Mouse (Mus musculus) heart, embryonic 10.5 days (tissue): Measurements from ENCODE around the gene Trappc13. TPM values are rescaled to one million over a fixed set of nuclear protein-coding genes. Genes with fewer than 3 reads are reported as not detected.
A peak's percentile ranks its signal among the peaks of the same experiment; 100 is the strongest.

Experiments used
- DNase-seq: peaks from one replicate; pipeline ENCODE4 v3.0.0-alpha.2; 2017; ENCODE audit warnings: low spot score
- H3K27ac ChIP-seq: fragments of 300-500 bp; sonication (generic); 2 replicates; pipeline ENCODE4 v1.5.1; 2016; ENCODE audit warnings: mild to moderate bottlenecking
- H3K27me3 ChIP-seq: fragments of 300-500 bp; sonication (generic); 2 replicates; pipeline ENCODE4 v1.6.1; 2016; ENCODE audit warnings: mild to moderate bottlenecking; ENCODE audit not compliant: poor library complexity, insufficient read depth, severe bottlenecking
- H3K36me3 ChIP-seq: fragments of 300-500 bp; sonication (generic); 2 replicates; pipeline ENCODE4 v1.6.1; 2016; ENCODE audit warnings: mild to moderate bottlenecking, moderate library complexity
- H3K4me1 ChIP-seq: fragments of 300-500 bp; sonication (generic); 2 replicates; pipeline ENCODE4 v1.6.1; 2016; ENCODE audit warnings: mild to moderate bottlenecking
- H3K4me3 ChIP-seq: fragments of 300-500 bp; sonication (generic); 2 replicates; pipeline ENCODE4 v1.5.1; 2016; ENCODE audit warnings: mild to moderate bottlenecking, moderate library complexity
- H3K9me3 ChIP-seq: fragments of 300-500 bp; sonication (generic); 2 replicates; pipeline ENCODE4 v1.6.1; 2016; ENCODE audit warnings: mild to moderate bottlenecking, moderate library complexity
- WGBS: fragments of 180-500 bp; shearing (Covaris S2); methylation state at CpG from one replicate; pipeline ENCODE4 v1.1.7; 2016; 5-methylcytosine and 5-hydroxymethylcytosine counted together
- polyA plus RNA-seq: library from polyadenylated mRNA; unstranded; fragments of >200 nt; fragmentation: Nextera tagmentation; extraction: Ambion mirVana; gene quantifications from 2 replicates; pipeline ENCODE4 v1.2.1, GENCODE M21; 2016

Gene Trappc13
- polyA plus RNA-seq, 1 experiment from 2014 or later: 64.6 TPM

DNA sequence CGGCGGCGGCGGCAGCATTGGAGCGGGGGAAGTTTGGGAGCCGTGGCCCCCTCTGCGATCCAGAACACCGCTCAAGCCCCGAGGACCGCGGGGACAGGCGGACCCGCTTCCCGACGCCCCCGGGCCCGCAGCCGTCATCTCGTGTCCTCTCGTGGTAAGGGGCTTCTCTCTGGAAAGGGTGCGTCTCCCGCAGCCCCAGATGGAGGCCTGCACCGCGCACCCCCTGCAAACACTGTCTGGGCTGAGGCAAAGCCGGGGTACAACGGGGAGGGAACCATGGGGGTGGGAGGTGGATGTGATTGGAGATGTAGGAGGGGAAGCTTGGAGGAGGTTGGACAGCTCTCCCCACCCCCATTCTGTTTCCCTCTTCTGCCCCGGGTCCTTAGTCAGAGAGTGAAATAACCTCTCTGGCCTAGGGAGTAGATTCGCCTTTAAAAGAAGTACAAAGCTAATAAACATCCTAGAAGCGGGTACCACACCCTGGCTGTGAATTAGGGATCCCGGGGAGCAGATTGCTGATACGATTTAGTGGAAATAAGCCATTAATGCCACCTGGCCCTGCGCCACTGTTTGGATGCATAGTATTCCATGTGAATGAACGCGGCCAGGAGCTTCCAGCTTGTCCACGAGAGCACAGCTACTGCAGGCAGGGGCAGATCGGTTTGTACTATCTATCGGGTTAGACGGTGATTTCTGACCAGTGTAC lies 68.3 kb downstream of the Trappc13 start:
- Histone ChIP-seq H3K36me3 (peaks cover 6% of the 10 kb centered on the region; the same call in 1 of the 2 replicates), H3K9me3 (no peaks in the 10 kb centered on the region), H3K27ac (peak overlapping the region; percentile 94), H3K27me3 (no peaks in the 10 kb centered on the region), H3K4me1 (0 out of 2 replicates have a peak, but pooled peaks cover 6% of the 10 kb centered on the region), H3K4me3 (peak overlapping the region; percentile 88)
- DNase-seq: no peak
- 3% methylated on average over 38 of the region's 38 CpGs for WGBS

DNA sequence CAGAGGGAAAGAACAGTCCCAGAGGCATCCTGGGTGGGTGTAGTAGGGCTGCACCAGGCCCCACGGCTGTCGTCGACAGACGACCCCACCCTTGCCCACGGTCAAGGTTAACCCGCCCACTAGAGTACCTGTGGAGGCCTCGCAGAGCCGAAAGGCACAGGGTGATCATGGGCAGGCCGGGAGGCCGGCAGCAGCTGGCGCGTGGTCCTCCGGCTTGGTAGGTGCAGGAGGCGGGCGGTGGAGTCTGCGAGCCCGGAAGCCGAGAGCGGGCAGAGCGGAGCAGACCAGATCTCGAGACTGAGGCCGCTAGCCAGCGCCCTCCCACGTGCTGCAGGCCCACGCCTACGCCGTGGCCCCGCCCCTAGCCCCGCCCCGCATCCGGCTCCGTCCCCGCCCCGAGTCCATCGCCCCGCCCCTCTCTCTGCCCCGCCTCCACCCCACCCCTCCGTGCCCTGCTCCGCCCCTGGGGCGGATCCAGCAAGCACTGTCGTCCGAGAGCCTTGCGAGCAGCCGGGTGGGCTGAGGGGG lies 68.9 kb downstream of the Trappc13 start, which contains the start of the genes Nln and Sgtb:
Gene Nln (minus strand): TSS at position 327 of the 528 bp plus-strand sequence.
Gene Sgtb (plus strand): TSS at position 454 of the 528 bp plus-strand sequence.
- H3K4me3 ChIP-seq: peak within 1 kb of the TSS; percentile 88
- peak within 1 kb of the TSS; percentile 94 for H3K27ac ChIP-seq
- peaks cover 11% of the 10 kb centered on the region; the same call in 1 of the 2 replicates for H3K36me3 ChIP-seq
- peak; percentile 95 for DNase-seq
- 0 out of 2 replicates have a peak, but pooled peaks cover 6% of the 10 kb centered on the region for H3K4me1 ChIP-seq
- H3K9me3 ChIP-seq: peaks cover under 1% of the 10 kb centered on the region; the same call in 1 of the 2 replicates
- WGBS: under 1% methylated on average over 42 of the region's 44 CpGs
- no peaks in the 10 kb centered on the region for H3K27me3 ChIP-seq

DNA sequence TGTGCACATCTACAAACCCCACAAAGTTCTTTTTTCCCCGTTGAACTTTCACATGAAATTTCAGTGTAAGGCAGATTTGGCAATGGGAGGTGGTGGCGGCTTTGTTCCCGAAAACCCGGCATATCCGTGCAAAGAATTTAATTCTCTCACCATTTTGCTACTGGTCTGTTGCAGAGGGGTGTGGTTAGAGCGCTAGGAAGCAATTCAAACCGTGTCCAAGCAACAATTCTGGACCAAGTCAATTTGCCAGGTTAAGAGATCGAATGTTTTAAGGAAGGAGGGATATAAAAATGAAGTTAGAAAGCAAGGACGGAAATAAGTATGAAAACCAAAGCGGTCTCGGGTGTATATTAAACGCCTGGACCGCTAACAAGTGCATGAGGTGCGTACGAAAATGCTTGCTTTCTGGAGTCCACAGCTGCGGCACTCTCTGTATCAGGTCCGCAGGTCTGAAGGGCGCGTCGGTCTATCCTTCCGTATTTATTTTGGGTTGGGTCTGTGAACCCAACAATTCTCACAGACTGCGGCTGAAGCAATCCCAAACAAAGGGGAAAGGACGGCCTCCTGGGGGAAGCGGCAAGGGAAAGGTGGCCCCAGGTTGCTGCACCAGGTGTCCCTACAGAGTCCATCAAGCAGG lies 69.5 kb downstream of the Trappc13 start:
- H3K36me3 ChIP-seq: peaks cover 17% of the 10 kb centered on the region; the same call in 1 of the 2 replicates
- H3K4me1 ChIP-seq: 0 out of 2 replicates have a peak, but pooled peaks cover 6% of the 10 kb centered on the region
- WGBS: 2% methylated on average over 24 of the region's 24 CpGs
- peak overlapping the region; percentile 94 for H3K27ac ChIP-seq
- DNase-seq: no peak
- no peaks in the 10 kb centered on the region for H3K27me3 ChIP-seq
- peak overlapping the region; percentile 88 for H3K4me3 ChIP-seq
- peaks cover 6% of the 10 kb centered on the region; the same call in 1 of the 2 replicates for H3K9me3 ChIP-seq

DNA sequence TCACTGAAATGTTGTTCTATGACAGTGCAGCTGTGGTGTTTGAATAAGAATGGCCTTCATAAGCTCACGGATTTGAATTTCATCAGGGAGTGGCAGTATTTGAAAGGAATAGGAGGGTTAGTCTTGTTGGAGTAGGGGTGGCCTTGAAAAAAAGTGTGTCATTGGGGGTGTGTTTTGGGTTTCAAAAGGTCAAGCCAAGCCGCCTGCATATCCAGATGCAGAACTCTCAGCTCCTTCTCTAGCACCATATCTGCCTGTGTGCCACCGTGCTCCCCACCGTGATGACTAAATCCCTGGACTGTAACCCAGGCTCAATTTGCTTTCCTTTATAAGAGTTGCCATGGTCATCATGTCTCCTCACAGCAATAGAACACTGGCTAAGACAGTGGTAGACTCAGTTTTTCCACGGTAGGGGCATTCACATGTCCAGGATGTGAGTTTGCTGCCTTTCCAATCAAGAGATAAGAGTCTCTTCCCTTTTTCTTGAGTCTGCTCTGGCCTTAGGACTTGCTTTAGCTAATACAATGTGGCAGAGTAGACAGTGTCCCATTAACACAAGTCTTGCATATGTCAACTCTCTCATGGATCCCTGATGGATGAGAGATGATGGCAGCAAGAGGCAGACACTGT lies 76.5 kb downstream of the Trappc13 start:
- DNase-seq: no peak
- Histone ChIP-seq H3K36me3 (peaks cover 18% of the 10 kb centered on the region; the same call in 1 of the 2 replicates), H3K27me3 (no peaks in the 10 kb centered on the region), H3K4me1 (peaks cover 14% of the 10 kb centered on the region; the same call in 1 of the 2 replicates), H3K9me3 (peaks cover 7% of the 10 kb centered on the region; the same call in 1 of the 2 replicates), H3K27ac (no peak overlapping the region), H3K4me3 (no peak overlapping the region)
- 72% methylated on average over 5 of the region's 5 CpGs for WGBS

DNA sequence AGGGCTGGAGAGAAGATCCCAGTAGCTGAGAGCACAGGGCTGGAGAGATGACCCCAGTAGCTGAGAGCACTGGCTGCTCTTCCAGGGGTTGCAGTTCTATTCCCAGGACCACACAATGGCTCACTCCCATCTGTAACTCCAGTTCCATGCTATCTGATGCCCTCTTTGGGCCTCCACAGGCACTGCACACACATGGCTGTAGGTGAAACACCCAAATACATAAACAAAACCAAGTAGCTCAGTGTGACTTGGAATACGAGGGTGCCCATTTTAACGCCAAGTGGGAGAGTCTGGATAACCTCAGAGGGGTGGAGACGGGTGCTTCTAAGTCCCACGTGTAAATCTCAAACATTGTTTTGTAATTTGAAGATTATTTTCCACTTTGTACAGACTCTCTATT lies 77.9 kb downstream of the Trappc13 start:
- Histone ChIP-seq H3K27ac (no peak overlapping the region), H3K36me3 (peaks cover 16% of the 10 kb centered on the region; the same call in 1 of the 2 replicates), H3K4me1 (peaks cover 26% of the 10 kb centered on the region), H3K4me3 (no peak overlapping the region), H3K27me3 (no peaks in the 10 kb centered on the region), H3K9me3 (peaks cover 7% of the 10 kb centered on the region; the same call in 1 of the 2 replicates)
- no peak for DNase-seq
- WGBS: 78% methylated on average over 4 of the region's 4 CpGs

DNA sequence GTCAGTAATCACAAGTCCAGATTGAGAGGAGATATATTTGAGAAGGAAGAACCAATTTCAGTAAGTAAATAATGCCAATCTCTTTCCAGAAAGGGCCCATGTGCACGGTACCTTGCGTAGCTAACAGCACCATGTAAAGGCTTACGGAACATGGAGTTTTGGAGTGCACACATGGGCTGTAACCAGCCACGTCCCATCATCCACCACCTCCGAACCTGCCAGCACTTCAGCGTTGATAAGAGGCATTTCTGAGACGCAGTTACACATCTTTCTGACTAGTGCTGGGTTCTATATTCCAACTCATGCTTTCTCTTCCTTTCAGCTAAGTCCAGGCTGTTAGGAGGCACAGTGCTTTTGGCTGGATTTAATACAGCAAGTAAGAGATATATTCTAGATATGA lies 81.1 kb downstream of the Trappc13 start:
- H3K9me3 ChIP-seq: no peaks in the 10 kb centered on the region
- peaks cover 35% of the 10 kb centered on the region for H3K4me1 ChIP-seq
- WGBS: 53% methylated on average over 7 of the region's 7 CpGs
- no peaks in the 10 kb centered on the region for H3K27me3 ChIP-seq
- no peak for DNase-seq
- H3K4me3 ChIP-seq: no peak overlapping the region
- H3K36me3 ChIP-seq: no peaks in the 10 kb centered on the region
- peak overlapping the region; percentile 29; the same call in 1 of the 2 replicates for H3K27ac ChIP-seq

DNA sequence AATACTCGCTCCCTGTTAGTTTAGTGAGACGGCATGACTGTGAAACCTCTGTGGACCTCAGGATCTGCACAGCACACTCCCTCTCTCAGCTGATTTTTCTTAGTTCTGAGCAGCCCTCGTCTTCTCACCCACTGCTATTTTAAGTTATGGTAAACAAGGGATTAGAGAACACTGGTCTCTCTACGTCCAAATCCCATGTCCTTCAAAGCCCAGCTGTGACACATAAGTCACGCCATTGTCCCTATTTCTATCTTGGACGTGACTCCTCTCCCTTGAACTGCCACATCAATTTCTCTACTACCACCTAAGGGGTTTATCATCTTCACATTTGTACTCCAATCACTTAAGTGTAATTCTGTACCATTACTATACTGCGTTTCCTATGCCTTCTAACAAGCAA lies 82.3 kb downstream of the Trappc13 start:
- 51% methylated on average over 7 of the region's 7 CpGs for WGBS
- Histone ChIP-seq H3K4me3 (no peak overlapping the region), H3K4me1 (peaks cover 36% of the 10 kb centered on the region), H3K27ac (no peak overlapping the region), H3K27me3 (no peaks in the 10 kb centered on the region), H3K36me3 (no peaks in the 10 kb centered on the region), H3K9me3 (no peaks in the 10 kb centered on the region)
- no peak for DNase-seq

DNA sequence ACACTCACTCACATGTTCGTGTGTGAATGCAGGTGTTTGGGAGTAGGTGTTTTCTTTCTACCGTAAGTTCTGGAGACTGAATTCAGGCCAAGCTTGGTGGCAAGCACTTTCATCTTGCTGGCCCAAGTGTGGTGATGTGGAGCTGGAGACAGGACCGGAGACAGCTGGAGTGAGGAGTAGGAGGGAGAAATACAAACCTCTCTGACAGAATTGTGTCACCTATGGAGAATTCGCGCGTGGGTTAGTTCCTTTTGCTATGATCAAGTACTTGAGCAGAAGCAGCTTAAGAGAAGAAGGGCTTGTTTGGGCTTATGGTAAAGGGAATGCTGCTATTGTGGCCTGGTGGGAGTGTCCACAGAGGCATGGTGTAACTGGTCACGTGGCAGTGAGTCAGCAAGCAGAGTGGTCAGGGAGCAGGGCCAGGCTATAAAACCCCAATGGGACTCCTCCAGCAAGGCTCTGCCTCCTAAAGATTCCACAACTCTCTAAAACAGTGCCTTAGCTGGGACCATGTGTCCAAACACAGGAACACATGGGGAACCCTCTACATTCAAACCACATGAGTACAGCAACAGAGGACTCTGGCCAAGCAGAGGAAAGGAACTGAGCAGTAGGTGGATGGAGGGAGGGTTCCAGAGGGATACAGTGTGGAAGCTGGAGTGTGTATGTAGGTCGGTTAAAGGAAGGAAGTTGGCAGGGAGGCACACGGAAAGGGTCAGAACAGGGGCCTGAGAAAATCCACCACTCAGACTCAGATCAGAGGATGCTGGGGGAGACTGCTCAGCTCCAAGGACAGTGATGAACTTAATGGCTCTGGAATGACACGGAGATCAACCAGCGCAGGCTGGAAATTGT lies 83.5 kb downstream of the Trappc13 start:
- DNase-seq: no peak
- H3K9me3 ChIP-seq: no peaks in the 10 kb centered on the region
- no peak overlapping the region for H3K4me3 ChIP-seq
- H3K27ac ChIP-seq: peak overlapping the region; percentile 18; the same call in 1 of the 2 replicates
- WGBS: 78% methylated on average over 11 of the region's 11 CpGs
- H3K27me3 ChIP-seq: no peaks in the 10 kb centered on the region
- peaks cover 36% of the 10 kb centered on the region for H3K4me1 ChIP-seq
- no peaks in the 10 kb centered on the region for H3K36me3 ChIP-seq

Other genes with a start within 250 kb of the Trappc13 start
- gene Nln, start 68.9 kb downstream of the Trappc13 start, polyA plus RNA-seq: 22.2 and 27.2 TPM in 2 replicates
- gene Sgtb, start 68.7 kb downstream of the Trappc13 start, polyA plus RNA-seq: 3.1 and 4.1 TPM in 2 replicates
- gene Trim23, start 328 bp upstream of the Trappc13 start, polyA plus RNA-seq: 14.9 and 16.5 TPM in 2 replicates
- 52.7 and 67.9 TPM in 2 replicates for gene Cenpk, start 50.1 kb upstream of the Trappc13 start, polyA plus RNA-seq
- gene Ppwd1, start 50.4 kb upstream of the Trappc13 start, polyA plus RNA-seq: 10.6 and 11.3 TPM in 2 replicates
- gene Adamts6, start 109.4 kb upstream of the Trappc13 start, polyA plus RNA-seq: 3.1 and 4.4 TPM in 2 replicates